Mouse (Mus musculus) neural tube, embryonic 13.5 days (tissue): ENCODE results near the gene BC048679. TPM values are rescaled to one million over a fixed set of nuclear protein-coding genes. Genes with fewer than 3 reads are reported as not detected.

Experiments
- ATAC-seq: fragments of 200-750 bp; cut with Nextera tagmentation; 2 replicates; pipeline ENCODE4 v1.8.0; 2017; ENCODE audit warnings: low read depth, mild to moderate bottlenecking, moderate TSS enrichment, moderate library complexity
- H3K27ac ChIP-seq: fragments of 300-500 bp; sonication (generic); replicated peaks from 2 replicates; pipeline ENCODE4 v1.5.1; 2015; ENCODE audit warnings: moderate library complexity, mild to moderate bottlenecking, inconsistent platforms
- H3K27me3 ChIP-seq: fragments of 300-500 bp; sonication (generic); 2 replicates; pipeline ENCODE4 v1.6.1; 2015; ENCODE audit warnings: mild to moderate bottlenecking, inconsistent platforms
- H3K36me3 ChIP-seq: fragments of 300-500 bp; sonication (generic); 2 replicates; pipeline ENCODE4 v1.6.1; 2015; ENCODE audit warnings: mild to moderate bottlenecking, inconsistent platforms
- H3K4me1 ChIP-seq: fragments of 300-500 bp; sonication (generic); replicated peaks from 2 replicates; pipeline ENCODE4 v1.6.1; 2015; ENCODE audit warnings: inconsistent platforms
- H3K4me2 ChIP-seq: fragments of 300-500 bp; sonication (generic); 2 replicates; pipeline ENCODE4 v1.6.1; 2015; ENCODE audit warnings: inconsistent platforms, mild to moderate bottlenecking, moderate library complexity
- H3K4me3 ChIP-seq: fragments of 300-500 bp; sonication (generic); 2 replicates; pipeline ENCODE4 v1.5.1; 2015; ENCODE audit warnings: mild to moderate bottlenecking, inconsistent platforms
- H3K9ac ChIP-seq: fragments of 300-500 bp; sonication (generic); 2 replicates; pipeline ENCODE4 v1.6.1; 2015; ENCODE audit warnings: moderate library complexity, mild to moderate bottlenecking, inconsistent platforms
- H3K9me3 ChIP-seq: fragments of 300-500 bp; sonication (generic); 2 replicates; pipeline ENCODE4 v1.6.1; 2016; ENCODE audit warnings: inconsistent platforms
- WGBS: fragments of 180-500 bp; shearing (Covaris S2); methylation state at CpG from one replicate; pipeline ENCODE4 v1.1.7; 2015; 5-methylcytosine and 5-hydroxymethylcytosine counted together
- microRNA counts: library from miRNA; unstranded; fragments of <30 nt; microRNA quantifications from one replicate; lab custom pipeline; 2016
- polyA plus RNA-seq: library from polyadenylated mRNA; unstranded; fragments of >200 nt; fragmentation: Nextera tagmentation; extraction: Ambion mirVana; gene quantifications from 2 replicates; pipeline ENCODE4 v1.2.1, GENCODE M21; 2015

BC048679 gene
- polyA plus RNA-seq, 1 experiment from 2014 or later: not detected

GRCm38 (mm10) chr7:81475221-81475620, 22.9 kb downstream of the BC048679 start:
- Histone ChIP-seq H3K4me2 (no peak overlapping the region), H3K36me3 (peaks cover 83% of the 10 kb centered on the region), H3K4me3 (no peak overlapping the region), H3K27ac (no peak overlapping the region), H3K4me1 (0 out of 2 replicates have a peak, but pooled peaks cover under 1% of the 10 kb centered on the region), H3K27me3 (peaks cover 23% of the 10 kb centered on the region), H3K9ac (no peak overlapping the region), H3K9me3 (no peaks in the 10 kb centered on the region)
- WGBS: 81% methylated on average over 3 of the region's 3 CpGs
- ATAC-seq: no peak

GRCm38 (mm10) chr7:81464906-81465450, 33.1 kb downstream of the BC048679 start:
- ATAC-seq: no peak

GRCm38 (mm10) chr7:81464116-81464515, 34.0 kb downstream of the BC048679 start:
- Histone ChIP-seq H3K9ac (no peak overlapping the region), H3K27me3 (0 out of 2 replicates have a peak, but pooled peaks cover 6% of the 10 kb centered on the region), H3K4me1 (no peaks in the 10 kb centered on the region), H3K27ac (no peak overlapping the region), H3K36me3 (peaks cover 93% of the 10 kb centered on the region), H3K4me2 (no peak overlapping the region), H3K4me3 (no peak overlapping the region), H3K9me3 (no peaks in the 10 kb centered on the region)
- no peak for ATAC-seq
- WGBS: 7% methylated on average over 4 of the region's 4 CpGs

More at GRCm38 (mm10) chr7:81464906-81465450, 33.1 kb downstream of the BC048679 start:
- Histone ChIP-seq H3K27ac (no peak overlapping the region), H3K4me2 (no peak overlapping the region), H3K4me1 (no peaks in the 10 kb centered on the region), H3K9me3 (no peaks in the 10 kb centered on the region), H3K36me3 (peaks cover 95% of the 10 kb centered on the region), H3K27me3 (0 out of 2 replicates have a peak, but pooled peaks cover 6% of the 10 kb centered on the region), H3K4me3 (no peak overlapping the region), H3K9ac (no peak overlapping the region)
- 81% methylated on average over 9 of the region's 9 CpGs for WGBS

- ATAC-seq: no peak
- no peaks in the 10 kb centered on the region for H3K9me3 ChIP-seq
- H3K4me2 ChIP-seq: no peak overlapping the region
- peaks cover 82% of the 10 kb centered on the region for H3K36me3 ChIP-seq
- H3K9ac ChIP-seq: no peak overlapping the region
- H3K27me3 ChIP-seq: peaks cover 17% of the 10 kb centered on the region
- H3K27ac ChIP-seq: no peak overlapping the region
- WGBS: 88% methylated on average over 3 of the region's 3 CpGs
- no peak overlapping the region for H3K4me3 ChIP-seq
- H3K4me1 ChIP-seq: no peaks in the 10 kb centered on the region
These were observed 35.3 kb downstream of the BC048679 start for GRCm38 (mm10) chr7:81462815-81463214.

- WGBS: under 1% methylated on average over 28 of the region's 28 CpGs
- H3K27ac ChIP-seq: no peak within 1 kb of the TSS
- peaks cover 9% of the 10 kb centered on the region for H3K36me3 ChIP-seq
- no peaks in the 10 kb centered on the region for H3K9me3 ChIP-seq
- ATAC-seq: peak; percentile 38; the same call in 1 of the 2 replicates
- peaks cover 80% of the 10 kb centered on the region for H3K27me3 ChIP-seq
- H3K9ac ChIP-seq: peak within 1 kb of the TSS; percentile 64
- H3K4me2 ChIP-seq: peak within 1 kb of the TSS; percentile 90
- peak within 1 kb of the TSS; percentile 55 for H3K4me3 ChIP-seq
- H3K4me1 ChIP-seq: peaks cover 31% of the 10 kb centered on the region
These were observed 42.9 kb downstream of the BC048679 start, which contains the start of gene Cpeb1 for GRCm38 (mm10) chr7:81455155-81455651. Gene Cpeb1 (minus strand): TSS chr7:81455465.

- Histone ChIP-seq H3K4me1 (peaks cover 31% of the 10 kb centered on the region), H3K4me2 (peak overlapping the region; percentile 90), H3K9ac (peak overlapping the region; percentile 64), H3K9me3 (no peaks in the 10 kb centered on the region), H3K27ac (no peak overlapping the region), H3K4me3 (peak overlapping the region; percentile 55), H3K27me3 (peaks cover 81% of the 10 kb centered on the region), H3K36me3 (0 out of 2 replicates have a peak, but pooled peaks cover 5% of the 10 kb centered on the region)
- WGBS: under 1% methylated on average over 80 of the region's 87 CpGs
- ATAC-seq: peak; percentile 54
These were observed 43.6 kb downstream of the BC048679 start for GRCm38 (mm10) chr7:81454331-81455039.

- peak overlapping the region; percentile 90 for H3K4me2 ChIP-seq
- peaks cover 84% of the 10 kb centered on the region for H3K27me3 ChIP-seq
- peak overlapping the region; percentile 64 for H3K9ac ChIP-seq
- no peaks in the 10 kb centered on the region for H3K36me3 ChIP-seq
- peaks cover 31% of the 10 kb centered on the region for H3K4me1 ChIP-seq
- H3K27ac ChIP-seq: no peak overlapping the region
- H3K9me3 ChIP-seq: no peaks in the 10 kb centered on the region
- ATAC-seq: peak; percentile 69
- 4% methylated on average over 70 of the region's 84 CpGs for WGBS
- peak overlapping the region; percentile 55 for H3K4me3 ChIP-seq
These were observed 44.4 kb downstream of the BC048679 start for GRCm38 (mm10) chr7:81453443-81454274.

- no peaks in the 10 kb centered on the region for H3K36me3 ChIP-seq
- no peak overlapping the region for H3K27ac ChIP-seq
- H3K27me3 ChIP-seq: peaks cover 78% of the 10 kb centered on the region
- peak overlapping the region; percentile 90 for H3K4me2 ChIP-seq
- 4% methylated on average over 21 of the region's 21 CpGs for whole genome bisulfite sequencing
- no peaks in the 10 kb centered on the region for H3K9me3 ChIP-seq
- ATAC-seq: peak; percentile 20; the same call in 1 of the 2 replicates
- H3K9ac ChIP-seq: peak overlapping the region; percentile 49
- H3K4me1 ChIP-seq: peaks cover 31% of the 10 kb centered on the region
- peak overlapping the region; percentile 55 for H3K4me3 ChIP-seq
These were observed 45.1 kb downstream of the BC048679 start for GRCm38 (mm10) chr7:81452971-81453441.

MicroRNAs within 50 kb of the gene (microRNA counts, 519-probe panel; counts per million panel counts)
- 1,833 counts per million, percentile 12 among the panel's probes with 10 or more counts for microRNA mmu-miR-1839-3p (lab: Ali Mortazavi, UCI)
- microRNA mmu-miR-1839-5p (lab: Ali Mortazavi, UCI): 3,414 counts per million, percentile 46 among the panel's probes with 10 or more counts

Other genes starting within 250 kb of the BC048679 start
- 804 and 855 TPM in 2 replicates for gene Rps17, start 153.0 kb downstream of the BC048679 start, polyA plus RNA-seq
- gene Cpeb1, start 42.8 kb downstream of the BC048679 start, polyA plus RNA-seq: 4.7 and 7.3 TPM in 2 replicates
- gene Ap3b2, start 4.4 kb downstream of the BC048679 start, polyA plus RNA-seq: 127 and 131 TPM in 2 replicates
- 0.10 and 0.29 TPM in 2 replicates for gene Fsd2, start 68.7 kb upstream of the BC048679 start, polyA plus RNA-seq
- 7.1 and 8.0 TPM in 2 replicates for gene Whamm, start 73.0 kb upstream of the BC048679 start, polyA plus RNA-seq
- gene Homer2, start 209.2 kb upstream of the BC048679 start, polyA plus RNA-seq: 30.5 and 31.9 TPM in 2 replicates